Mouse (Mus musculus) mouse trophoblast stem cell (cell line): ENCODE results near the gene Psmb7.

ENCODE experiments used
- in situ Hi-C, 2 experiments: fragments of 300-500 bp; cut with MseI, MboI; formaldehyde crosslinking; loops; 2 replicates in 1 of 2; 3 replicates in 1 of 2; pipeline ENCODE4 v1.15.1; 2025

Psmb7 gene

GRCm38 (mm10) chr2:38545706-38546105 is 98.2 kb downstream of the Psmb7 start:
- in situ Hi-C loops, result no loop called here

GRCm38 (mm10) chr2:38544982-38545381 is 98.9 kb downstream of the Psmb7 start:
- in situ Hi-C loops, result no loop called here

- in situ Hi-C loops, result no loop called here
These were observed 99.5 kb downstream of the Psmb7 start for GRCm38 (mm10) chr2:38544341-38544740.

- in situ Hi-C loops, result no loop called here
These were observed 100.7 kb downstream of the Psmb7 start for GRCm38 (mm10) chr2:38543158-38543557.

- in situ Hi-C loops, result no loop called here
These were observed 101.5 kb downstream of the Psmb7 start for GRCm38 (mm10) chr2:38542366-38542765.

GRCm38 (mm10) chr2:38541570-38541969 is 102.3 kb downstream of the Psmb7 start:
- in situ Hi-C loops, result no loop called here

- in situ Hi-C loops, result no loop called here
These were observed 102.8 kb downstream of the Psmb7 start for GRCm38 (mm10) chr2:38541101-38541500.

- in situ Hi-C loops, result no loop called here
These were observed 103.2 kb downstream of the Psmb7 start for GRCm38 (mm10) chr2:38540666-38541065.

GRCm38 (mm10) chr2:38539677-38540076 is 104.2 kb downstream of the Psmb7 start:
- in situ Hi-C loops, result no loop called here
